Mouse (Mus musculus): ENCODE data around the gene Cd2ap. TPM values are rescaled to one million over a fixed set of nuclear protein-coding genes. Genes with fewer than 3 reads are reported as not detected.

The Cd2ap gene
- total and polyA plus RNA-seq, 3 experiments = 18.8 to 36.3 (median 26.1) TPM

DNA sequence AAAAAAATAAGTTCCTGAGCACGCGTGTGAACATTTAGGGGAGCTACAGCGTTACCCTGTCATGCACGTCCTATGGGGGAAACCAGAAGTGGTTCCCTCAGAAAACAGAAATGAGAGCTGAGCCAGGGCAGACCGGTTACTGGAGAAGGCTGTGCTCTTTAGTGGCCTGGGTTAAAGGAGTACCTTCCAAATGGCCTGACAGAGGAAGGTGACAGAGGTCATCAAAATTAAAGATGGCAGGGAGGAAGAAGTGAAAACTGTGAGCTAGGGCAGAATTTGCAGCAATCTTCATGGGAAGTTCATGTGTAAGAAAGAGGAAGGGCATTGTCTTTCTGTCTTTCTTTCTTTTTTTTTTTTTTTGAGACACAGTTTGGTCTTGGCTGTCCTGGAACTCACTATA, 48.3 kb upstream of the Cd2ap start:
- H3K27me3 ChIP-seq (replicated peaks) = no peaks in the 10 kb centered on the region
- no peak overlapping the region for H3K27ac ChIP-seq (ENCODE audit: insufficient read depth, low read depth)
- no peaks in the 10 kb centered on the region for H3K9me3 ChIP-seq (replicated peaks; ENCODE audit: low read length)
- H3K4me3 ChIP-seq (replicated peaks in 1 of 3; ENCODE audit: low read depth in 2 of 3, low read length in 2 of 3, poor library complexity in 1 of 3) = no peak overlapping the region
- no peak overlapping the region for H3K9ac ChIP-seq (ENCODE audit: insufficient read depth, low read depth)
- no peak overlapping the region for H3K4me2 ChIP-seq (ENCODE audit: insufficient read depth, low read depth, poor library complexity, severe bottlenecking)
- no peaks in the 10 kb centered on the region for H3K36me3 ChIP-seq (replicated peaks in 1 of 2; ENCODE audit: control insufficient read depth in 1 of 2, insufficient read depth in 1 of 2, low read length in 1 of 2)
- no peaks in the 10 kb centered on the region for H3K79me2 ChIP-seq (replicated peaks; ENCODE audit: control insufficient read depth, extremely low read depth, insufficient read depth, poor library complexity, severe bottlenecking)
- H3K4me1 ChIP-seq (ENCODE audit: control insufficient read depth in 1 of 2, insufficient read depth in 2 of 2) = peaks cover 0 to 17% of the 10 kb centered on the region in 2 experiments; a peak in 1 of 4 replicates
- in situ Hi-C loops (cut with MboI; ENCODE audit: low pct_ligation_motif_present, low pct_unique_long_range_greater_than_20kb, low sequenced_read_pairs) = loop anchor here (25.0 kb wide), 1 partner anchor 262 kb away; no protein-coding TSS in a partner anchor
- dilution Hi-C loops (cut with MboI; ENCODE audit: extremely low pct_ligation_motif_present, extremely low pct_unique_long_range_greater_than_20kb, low sequenced_read_pairs) = no loop called here
- TF ChIP-seq MAFK (IDR thresholded peaks at IDR 0.05; ENCODE audit: insufficient replicate concordance, low read length) (no peak), SIN3A (IDR thresholded peaks at IDR 0.05; ENCODE audit: low read length) (no peak), ZMIZ1 (IDR thresholded peaks at IDR 0.05; ENCODE audit: low read depth, low read length) (no peak), ZC3H11A (IDR thresholded peaks at IDR 0.05; ENCODE audit: low read depth, low read length) (no peak), HCFC1 (IDR thresholded peaks at IDR 0.05; ENCODE audit: low read depth, low read length) (no peak)
- DNase-seq (ENCODE audit: extremely low read depth) = no peak

DNA sequence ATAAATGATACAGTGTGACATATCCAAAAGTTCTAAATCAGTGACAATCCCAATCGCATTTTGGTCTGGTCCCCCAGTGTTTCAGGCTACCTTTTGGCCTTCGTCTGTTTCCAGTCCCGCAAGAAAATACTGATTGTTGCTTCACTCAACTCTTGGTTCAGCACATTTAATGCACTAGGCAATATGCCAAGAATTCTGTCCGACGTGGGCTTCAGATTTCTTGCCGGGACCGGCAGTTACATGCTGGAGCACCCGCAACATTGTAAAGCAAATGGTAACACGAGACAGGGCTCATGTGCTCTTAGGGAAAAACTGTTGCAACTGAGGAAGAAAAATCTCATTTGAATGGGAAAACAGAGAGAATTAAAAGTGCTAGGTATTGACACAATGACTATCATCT, 42.3 kb upstream of the Cd2ap start:
- in situ Hi-C loops (cut with MboI; ENCODE audit: low pct_ligation_motif_present, low pct_unique_long_range_greater_than_20kb, low sequenced_read_pairs) (no loop called here), dilution Hi-C loops (cut with MboI; ENCODE audit: extremely low pct_ligation_motif_present, extremely low pct_unique_long_range_greater_than_20kb, low sequenced_read_pairs) (no loop called here)
- no peak overlapping the region for H3K4me3 ChIP-seq (replicated peaks in 1 of 3; ENCODE audit: low read depth in 2 of 3, low read length in 2 of 3, poor library complexity in 1 of 3)
- H3K4me2 ChIP-seq (ENCODE audit: insufficient read depth, low read depth, poor library complexity, severe bottlenecking) = no peak overlapping the region
- no peaks in the 10 kb centered on the region for H3K79me2 ChIP-seq (replicated peaks; ENCODE audit: control insufficient read depth, extremely low read depth, insufficient read depth, poor library complexity, severe bottlenecking)
- no peaks in the 10 kb centered on the region for H3K9me3 ChIP-seq (replicated peaks; ENCODE audit: low read length)
- TF ChIP-seq MAX (IDR thresholded peaks at IDR 0.05; ENCODE audit: low read length) = no peak
- no peak for TF ChIP-seq NRF1 (IDR thresholded peaks at IDR 0.05; ENCODE audit: low read depth, low read length)
- no peak for TF ChIP-seq MAFK (IDR thresholded peaks at IDR 0.05; ENCODE audit: insufficient replicate concordance, low read length)
- TF ChIP-seq CHD2 (IDR thresholded peaks at IDR 0.05; ENCODE audit: low read length) = no peak
- no peak for TF ChIP-seq ETS1 (conservative IDR thresholded peaks at IDR 0.05; ENCODE audit: low read depth, low read length)
- TF ChIP-seq PAX5 (IDR thresholded peaks at IDR 0.05; ENCODE audit: low read length) = no peak
- TF ChIP-seq NELFE (IDR thresholded peaks at IDR 0.05; ENCODE audit: low read depth, low read length) = no peak
- no peak for TF ChIP-seq CHD1 (IDR thresholded peaks at IDR 0.05; ENCODE audit: low read depth, low read length)
- no peak for TF ChIP-seq KAT2A (IDR thresholded peaks at IDR 0.05; ENCODE audit: insufficient replicate concordance, low read length)
- TF ChIP-seq BHLHE40 (IDR thresholded peaks at IDR 0.05; ENCODE audit: low read depth, low read length) = no peak
- TF ChIP-seq MAZ (IDR thresholded peaks at IDR 0.05; ENCODE audit: low read depth, low read length) = no peak
- no peak for TF ChIP-seq POLR2A (IDR thresholded peaks at IDR 0.05; ENCODE audit: low read depth, low read length)
- TF ChIP-seq ZC3H11A (IDR thresholded peaks at IDR 0.05; ENCODE audit: low read depth, low read length) = no peak
- TF ChIP-seq CTCF (conservative IDR thresholded peaks at IDR 0.05 in 1 of 2, IDR thresholded peaks at IDR 0.05 in 1 of 2; ENCODE audit: low read depth in 2 of 2, low read length in 2 of 2) = no peak
- TF ChIP-seq MXI1 (IDR thresholded peaks at IDR 0.05; ENCODE audit: low read depth, low read length) = no peak
- no peak for TF ChIP-seq RCOR1 (conservative IDR thresholded peaks at IDR 0.05; ENCODE audit: low read depth, low read length)
- H3K36me3 ChIP-seq (replicated peaks in 1 of 2; ENCODE audit: control insufficient read depth in 1 of 2, insufficient read depth in 1 of 2, low read length in 1 of 2) = no peaks in the 10 kb centered on the region
- no peaks in the 10 kb centered on the region for H3K4me1 ChIP-seq (ENCODE audit: control insufficient read depth in 1 of 2, insufficient read depth in 2 of 2)
- H3K27ac ChIP-seq (ENCODE audit: insufficient read depth, low read depth) = no peak overlapping the region
- no peak for DNase-seq (ENCODE audit: extremely low read depth)
- no peaks in the 10 kb centered on the region for H3K27me3 ChIP-seq (replicated peaks)
- H3K9ac ChIP-seq (ENCODE audit: insufficient read depth, low read depth) = no peak overlapping the region
